Mouse (Mus musculus): ENCODE measurements at regions not wholly inside any gene's neighbourhood (a gene's known extent, or its start where the extent isn't known, plus 50 kb on each side); places are given as distances from the start of the nearest gene placed in this dataset.

- no peak for TF ChIP-seq CTCF (IDR thresholded peaks at IDR 0.05; ENCODE audit: low read depth)
- no peak for TF ChIP-seq EP300 (IDR thresholded peaks at IDR 0.05; ENCODE audit: low read depth)
Measured at GRCm38 (mm10) chr12:7738629-7739351, 238.7 kb upstream of the Apob start.

All from liver, embryonic 14.5 days (tissue).